Mouse (Mus musculus): ENCODE measurements at regions not wholly inside any gene's neighbourhood (a gene's known extent, or its start where the extent isn't known, plus 50 kb on each side); places are given as distances from the start of the nearest gene placed in this dataset.
"Not testable (repeated sequence)": the region's sequence is repeated elsewhere in the genome, so short reads cannot be mapped to it uniquely, and the experiment has no call there.

DNA sequence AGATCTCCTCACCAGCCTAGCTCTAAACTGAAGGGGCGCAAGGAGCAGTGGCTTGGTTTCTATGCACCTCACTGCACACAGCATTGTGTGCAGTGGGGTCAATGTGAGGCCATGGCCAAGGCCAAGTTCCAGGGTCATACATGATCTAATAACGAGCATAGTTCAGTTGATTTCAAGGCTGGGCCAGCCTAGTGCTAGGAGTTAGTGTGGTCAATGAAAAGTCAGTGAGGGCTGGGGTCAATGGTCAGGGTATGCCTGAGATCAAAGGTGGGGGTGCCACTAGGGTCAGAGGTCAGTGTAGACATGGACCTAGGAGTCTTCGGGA, 219.7 kb downstream of the Tpra1 start:
- no peak for DNase-seq
- intact Hi-C loops (cut with DNase I), result no loop called here

DNA sequence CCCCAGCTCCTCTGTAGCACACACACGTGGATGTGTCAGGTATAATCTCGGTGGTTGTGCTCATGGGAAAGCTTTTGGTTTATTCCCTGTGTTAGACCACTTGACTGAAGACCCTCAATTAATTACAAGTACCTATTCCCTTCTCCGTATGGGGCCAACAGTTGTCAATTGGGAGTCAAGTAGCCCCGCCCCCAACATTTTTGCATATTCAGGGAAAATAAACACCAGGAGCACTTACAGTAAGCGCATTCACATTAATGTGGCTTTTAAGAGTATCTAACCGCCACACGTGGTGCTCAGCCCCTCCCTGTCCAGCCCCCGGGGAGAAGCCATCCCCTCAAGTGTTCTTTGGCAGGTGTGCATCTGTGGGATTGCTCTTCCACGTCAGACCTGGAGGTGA, 223.9 kb downstream of the Tpra1 start:
- intact Hi-C loops (cut with DNase I), result no loop called here
- no peak for DNase-seq

DNA sequence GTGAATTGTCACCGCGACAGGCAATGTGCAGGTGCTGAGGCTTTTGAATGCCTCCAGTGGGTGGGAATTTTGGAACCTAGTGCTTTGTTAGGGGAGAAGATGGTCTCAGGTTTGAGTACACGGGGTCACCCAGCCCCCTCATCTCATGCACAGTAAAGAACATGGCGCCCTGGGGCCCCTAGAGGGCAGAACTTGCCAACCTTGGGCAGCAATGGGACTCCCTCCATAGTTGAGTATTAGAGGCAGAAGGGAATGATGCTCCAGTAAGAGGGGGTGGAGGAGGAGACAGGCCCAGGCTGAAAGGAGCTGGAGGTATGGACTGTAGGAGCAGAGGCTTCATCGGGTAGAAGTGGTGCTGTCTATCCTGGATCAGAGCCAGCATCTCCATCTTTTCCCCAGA, 226.1 kb downstream of the Tpra1 start:
- intact Hi-C loops (cut with DNase I); DNase-seq: not testable (repeated sequence)

DNA sequence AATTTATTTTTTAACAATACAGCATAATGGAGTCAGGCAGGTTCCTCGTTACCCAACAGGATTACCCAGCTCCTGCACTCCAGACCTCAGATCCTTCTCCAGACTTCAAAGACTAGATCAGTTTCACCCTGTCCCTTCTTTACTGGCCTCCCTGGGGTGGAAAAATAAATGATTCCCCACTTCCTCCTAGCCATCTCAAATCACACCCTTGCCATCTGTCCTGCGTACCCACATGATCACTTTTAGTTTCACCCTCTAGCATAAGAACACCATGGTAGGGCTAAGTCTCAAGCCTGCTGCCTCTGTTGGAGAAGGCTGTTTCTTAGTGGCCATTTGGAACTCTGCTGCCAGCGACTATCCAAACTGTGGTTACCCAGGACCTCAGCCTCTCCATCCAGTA, 222.0 kb downstream of the Plxna1 start:
- intact Hi-C loops (cut with DNase I), result no loop called here

DNA sequence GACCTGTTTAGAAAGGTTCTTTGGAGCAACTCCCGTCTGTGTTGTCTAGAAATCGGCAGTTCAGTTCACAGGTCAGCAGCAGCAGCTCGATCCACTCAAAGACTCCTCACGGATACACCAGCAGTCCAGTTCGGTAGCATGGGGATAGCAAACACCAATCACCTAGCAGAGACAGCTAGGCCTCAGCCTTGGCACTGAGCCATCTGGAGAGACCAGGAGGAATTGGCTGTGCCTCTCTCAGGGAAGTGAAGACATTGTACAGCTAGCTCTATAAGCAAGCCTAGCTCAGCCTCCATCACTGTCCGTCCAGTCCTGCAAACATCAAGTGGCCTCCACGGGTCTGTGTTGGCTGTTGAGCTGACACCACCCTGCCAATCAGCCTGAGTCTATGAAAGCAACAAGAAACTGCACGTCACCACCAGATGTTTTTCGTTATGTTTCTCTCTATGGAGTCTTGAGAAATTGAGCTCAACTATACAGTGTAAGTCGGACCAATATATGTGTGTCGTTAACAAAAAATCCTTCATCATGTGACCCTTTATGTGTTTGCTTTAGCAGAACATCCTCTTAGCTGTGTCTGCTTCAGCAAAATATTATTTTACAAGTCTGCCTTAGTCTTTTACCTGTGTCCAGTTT, 209.3 kb downstream of the Plxna1 start:
- intact Hi-C loops (cut with DNase I), result no loop called here
- DNase-seq, result no peak

More for the DNA sequence above, 222.0 kb downstream of the Plxna1 start:
- no peak for DNase-seq

DNA sequence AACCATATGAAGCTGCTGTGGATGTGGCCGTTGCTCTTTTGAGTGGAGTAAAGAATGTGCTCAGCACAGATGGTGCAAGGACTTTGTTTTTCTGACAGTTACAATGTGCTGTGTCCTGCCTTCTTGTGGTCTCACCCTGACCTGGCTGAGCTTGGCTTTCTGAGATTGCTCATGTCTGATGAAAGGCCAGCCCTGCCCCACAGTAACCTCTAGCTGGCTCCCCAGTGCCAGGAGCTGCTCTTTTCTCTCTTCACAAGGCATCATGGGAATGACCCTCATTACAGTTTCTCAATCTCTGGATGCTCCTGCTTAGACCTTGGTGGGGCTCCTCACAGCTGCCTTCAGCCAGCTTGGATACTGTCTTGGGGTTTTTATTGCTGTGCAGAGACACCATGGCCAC, 204.9 kb downstream of the Plxna1 start:
- DNase-seq, result no peak

DNA sequence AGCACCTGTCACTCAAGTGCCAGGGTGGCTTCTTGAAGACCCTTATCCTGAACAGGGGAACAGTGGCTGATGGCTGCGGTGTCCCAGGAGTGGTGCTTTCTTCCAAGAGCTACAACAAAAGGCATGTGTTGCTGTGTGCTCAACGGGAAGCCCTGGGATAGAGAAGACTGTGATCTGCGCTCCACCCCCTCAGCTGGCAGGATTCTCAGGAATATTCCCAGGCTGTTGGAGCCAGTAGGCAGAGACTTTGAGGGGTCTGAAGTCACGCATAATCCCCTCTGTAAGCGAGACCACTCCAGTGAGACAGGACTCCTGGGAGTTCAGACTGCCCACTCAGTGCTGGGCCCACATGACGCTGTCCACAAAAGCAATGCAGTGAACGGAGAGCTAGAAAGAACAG, 202.4 kb downstream of the Plxna1 start:
- intact Hi-C loops (cut with DNase I), result no loop called here
- no peak for DNase-seq

More for the DNA sequence above, 204.9 kb downstream of the Plxna1 start:
- intact Hi-C loops (cut with DNase I), result no loop called here

DNA sequence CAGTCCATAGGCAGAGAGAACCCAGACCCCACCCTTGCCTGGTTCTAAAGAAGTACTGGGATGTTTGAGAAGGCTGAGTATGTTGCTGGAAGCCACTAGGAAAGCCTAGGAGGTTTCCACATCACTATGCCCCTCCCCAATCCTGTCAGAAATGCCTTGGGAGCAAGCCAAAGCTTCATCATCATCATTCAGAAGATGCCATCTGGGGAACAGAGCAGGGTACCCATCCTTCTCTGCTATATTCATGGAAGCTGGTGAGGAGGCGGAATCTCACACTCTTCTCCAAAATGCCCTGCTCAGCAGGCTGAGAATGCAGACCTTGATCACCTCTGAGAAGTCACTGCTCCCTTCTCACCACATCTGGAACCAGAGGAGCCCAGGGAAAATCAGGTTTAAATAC, 200.7 kb downstream of the Plxna1 start:
- intact Hi-C loops (cut with DNase I), result no loop called here
- DNase-seq, result no peak

DNA sequence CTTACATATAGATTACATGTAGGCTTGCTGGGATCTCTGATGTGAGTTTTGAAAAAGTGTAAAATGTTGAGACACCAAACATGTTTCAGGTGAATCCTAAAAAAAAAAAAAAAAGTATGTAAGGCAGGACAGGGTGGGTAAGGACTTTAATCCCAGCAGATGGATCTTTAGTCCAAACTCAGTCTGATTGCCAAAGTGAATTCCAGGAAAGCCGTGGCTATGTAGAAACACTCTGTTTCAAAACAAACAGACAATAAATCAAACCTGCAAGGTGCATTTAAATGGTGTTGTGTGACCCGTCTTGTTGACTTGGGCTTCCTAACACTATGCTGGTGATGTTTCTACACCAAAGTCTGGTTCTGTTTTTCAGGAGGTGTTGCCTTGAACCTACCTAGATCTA, 192.9 kb downstream of the Plxna1 start:
- intact Hi-C loops (cut with DNase I), result no loop called here
- DNase-seq, result no peak

DNA sequence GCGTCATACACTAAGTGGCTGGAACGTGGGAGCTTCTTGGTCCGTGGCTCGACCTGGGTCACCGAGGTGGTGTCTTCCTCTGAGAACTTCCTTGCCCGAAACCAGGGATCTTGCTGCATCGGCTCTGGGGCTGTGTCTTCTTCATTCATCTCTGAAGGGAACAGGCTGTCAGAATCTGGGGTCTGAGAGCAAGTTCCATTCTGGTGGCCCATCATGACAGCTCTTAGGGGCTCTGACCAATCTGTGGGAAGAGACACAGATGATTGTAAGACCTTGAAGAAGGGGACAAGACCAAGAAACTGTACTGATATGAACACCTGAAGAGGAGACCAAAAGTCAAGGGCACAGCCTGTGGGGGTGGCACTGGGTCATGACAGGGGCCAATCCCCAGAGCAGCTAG, 177.5 kb downstream of the Plxna1 start:
- DNase-seq; intact Hi-C loops (cut with DNase I): not testable (repeated sequence)

DNA sequence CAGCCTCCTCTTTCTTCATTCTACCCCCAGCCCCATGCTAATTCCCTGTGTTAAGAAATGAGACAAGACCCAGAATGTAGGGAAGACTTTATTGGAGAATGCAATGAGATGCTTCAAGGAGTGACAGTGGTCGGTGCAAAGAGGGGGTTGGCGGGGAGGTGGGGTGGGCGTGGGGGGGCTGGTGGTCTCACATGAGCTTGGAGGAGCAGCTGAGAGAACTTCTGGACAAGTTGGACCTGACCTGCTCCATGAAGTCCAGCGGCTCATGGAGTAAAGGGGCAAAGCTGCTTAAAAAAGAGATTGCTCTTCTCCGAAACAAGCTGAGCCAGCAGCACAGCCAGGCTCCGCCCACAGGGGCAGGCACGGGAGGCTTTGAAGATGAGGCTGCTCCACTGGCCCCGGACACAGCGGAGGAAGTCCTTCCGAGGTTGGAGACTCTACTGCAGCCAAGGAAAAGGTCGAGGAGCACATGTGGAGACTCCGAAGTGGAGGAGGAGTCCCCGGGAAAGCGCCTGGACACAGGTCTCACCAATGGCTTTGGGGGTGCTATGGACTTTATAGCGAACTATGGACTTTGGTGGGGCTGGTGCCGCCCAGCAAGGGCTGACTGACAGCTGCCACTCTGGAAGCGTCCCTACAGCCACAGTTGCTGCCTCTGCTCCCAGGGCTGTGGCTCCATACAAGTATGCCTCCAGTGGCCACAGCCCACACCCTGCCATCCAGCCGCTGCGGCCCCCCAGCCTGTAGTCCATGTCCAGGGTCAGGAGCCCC, 161.7 kb downstream of the Plxna1 start:
- DNase-seq; intact Hi-C loops (cut with DNase I): not testable (repeated sequence)

DNA sequence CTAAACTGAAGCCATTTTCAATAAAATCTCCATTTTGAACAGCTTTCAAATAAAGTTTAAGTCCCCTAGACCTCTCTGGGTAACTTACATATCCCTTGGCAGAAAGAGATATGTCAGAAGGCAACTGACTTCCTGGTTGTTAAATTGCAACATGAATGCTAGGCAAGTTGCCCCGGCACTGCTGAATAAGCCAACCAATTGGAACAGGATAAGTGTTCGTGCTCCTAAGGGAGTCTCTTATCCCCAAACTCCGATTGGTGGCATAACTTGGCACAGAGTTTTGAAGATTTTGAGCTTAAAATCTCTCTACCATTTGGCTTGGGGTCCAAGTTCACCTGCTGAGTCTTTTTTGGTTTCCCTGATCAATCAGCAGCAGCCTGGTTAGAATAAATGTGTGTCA, 147.4 kb downstream of the Plxna1 start:
- DNase-seq, result no peak
- intact Hi-C loops (cut with DNase I), result no loop called here

DNA sequence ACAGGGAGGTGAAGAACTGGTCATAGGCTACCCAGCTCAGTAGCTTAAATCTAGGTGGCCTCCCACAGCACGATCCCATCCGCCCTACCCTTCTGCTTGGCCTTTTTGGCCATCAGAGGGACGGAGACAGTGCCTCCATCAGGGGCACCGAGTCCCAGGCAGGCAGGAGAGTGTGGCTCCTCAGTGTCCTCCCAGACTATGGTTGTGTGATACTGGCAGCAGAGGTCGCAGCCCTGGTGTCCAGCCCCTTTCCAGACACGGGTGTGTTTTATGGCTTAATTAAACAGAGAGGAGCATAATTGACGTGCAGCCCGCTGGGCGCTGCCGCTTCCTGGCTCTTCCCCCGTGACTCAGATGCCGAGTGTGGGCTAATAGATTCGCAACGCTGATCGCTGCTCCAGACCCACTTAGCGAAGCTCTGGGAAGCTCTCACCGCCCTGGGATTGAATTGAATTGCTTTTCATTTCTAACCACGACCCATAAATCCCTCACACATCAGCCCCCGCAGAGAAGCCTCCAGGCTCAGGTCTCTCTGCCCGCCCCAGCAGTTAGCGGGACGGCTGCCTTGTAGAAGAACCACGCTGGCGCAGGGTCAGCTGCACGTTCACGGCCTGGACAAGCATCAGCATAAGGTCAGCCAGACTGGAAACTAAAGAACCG, 126.9 kb downstream of the Plxna1 start:
- no peak for DNase-seq
- intact Hi-C loops (cut with DNase I), result no loop called here

DNA sequence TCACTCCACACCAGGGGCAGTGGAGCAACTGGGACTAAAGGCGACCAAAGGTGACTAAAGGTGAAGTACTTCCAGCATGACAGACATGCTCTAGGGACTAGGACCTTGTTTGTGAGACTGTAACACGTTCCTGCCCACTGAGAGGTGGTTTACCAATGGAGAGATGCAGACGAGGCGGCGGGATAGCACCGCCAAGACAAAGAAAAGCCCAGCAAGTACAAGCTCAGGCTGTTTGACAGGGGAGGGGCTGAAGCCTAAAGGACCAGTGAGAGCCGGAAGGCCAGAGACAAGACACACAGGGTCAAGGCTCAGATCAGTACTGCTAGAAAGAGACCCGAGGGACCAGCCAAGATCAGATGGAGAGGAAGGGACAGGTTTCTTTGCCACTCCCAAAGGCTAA, 126.2 kb downstream of the Plxna1 start:
- DNase-seq, result no peak
- intact Hi-C loops (cut with DNase I), result no loop called here

DNA sequence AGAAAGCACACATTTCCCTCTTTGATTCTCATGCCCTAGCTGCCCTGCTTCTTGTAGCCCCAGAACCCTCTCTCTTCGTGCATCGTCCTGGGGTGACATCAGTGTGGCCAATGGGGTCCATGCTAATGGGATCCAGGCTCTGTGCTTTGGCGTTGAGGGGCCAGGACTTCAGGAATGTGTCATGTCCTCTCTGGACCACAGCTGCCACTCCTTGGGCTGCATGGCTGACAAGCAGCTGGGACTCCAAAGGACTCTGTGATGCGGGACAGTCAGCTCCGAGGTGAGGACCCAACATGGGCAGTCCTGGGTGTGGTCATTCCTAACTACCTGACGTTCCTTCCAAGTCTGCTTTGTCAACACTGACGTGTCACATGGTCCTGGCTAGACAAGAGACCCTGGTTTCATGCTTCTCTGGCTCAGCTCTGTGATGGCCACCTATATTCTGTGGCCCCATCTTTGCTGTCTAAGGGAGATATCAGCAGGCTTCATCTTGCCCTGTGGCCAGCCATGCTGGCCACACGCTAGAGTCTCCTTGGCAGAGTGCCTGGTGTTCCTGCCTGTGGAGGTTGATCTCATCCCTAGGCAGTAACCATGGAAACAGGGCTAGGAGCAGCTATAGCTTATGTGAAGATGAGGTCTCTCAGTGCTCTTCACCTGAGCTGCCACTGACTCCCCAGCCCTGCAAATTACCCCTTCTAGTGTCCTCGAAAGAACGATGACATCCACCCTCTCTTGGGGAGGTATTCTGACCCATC, 125.4 kb downstream of the Plxna1 start:
- intact Hi-C loops (cut with DNase I), result no loop called here
- DNase-seq, result no peak

DNA sequence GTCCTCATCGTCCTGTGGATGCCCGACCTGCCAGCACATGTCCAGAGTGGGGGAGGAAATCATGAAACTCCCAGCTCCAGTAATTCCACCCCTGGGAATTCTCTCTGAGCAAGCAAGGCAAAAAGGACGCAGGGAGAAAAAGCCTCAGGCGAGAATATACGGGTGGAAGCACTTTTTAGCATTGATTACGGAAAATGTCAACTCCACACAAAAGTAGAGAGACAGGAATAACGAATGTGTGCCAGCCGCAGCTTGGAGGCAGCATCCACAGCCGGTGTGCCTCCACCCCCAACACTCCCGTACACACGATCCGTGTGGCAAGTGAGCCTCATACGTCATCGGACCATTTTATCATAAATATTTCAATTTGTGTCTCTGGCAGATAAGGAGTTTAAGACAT, 123.5 kb downstream of the Plxna1 start:
- DNase-seq, result no peak
- intact Hi-C loops (cut with DNase I), result no loop called here

DNA sequence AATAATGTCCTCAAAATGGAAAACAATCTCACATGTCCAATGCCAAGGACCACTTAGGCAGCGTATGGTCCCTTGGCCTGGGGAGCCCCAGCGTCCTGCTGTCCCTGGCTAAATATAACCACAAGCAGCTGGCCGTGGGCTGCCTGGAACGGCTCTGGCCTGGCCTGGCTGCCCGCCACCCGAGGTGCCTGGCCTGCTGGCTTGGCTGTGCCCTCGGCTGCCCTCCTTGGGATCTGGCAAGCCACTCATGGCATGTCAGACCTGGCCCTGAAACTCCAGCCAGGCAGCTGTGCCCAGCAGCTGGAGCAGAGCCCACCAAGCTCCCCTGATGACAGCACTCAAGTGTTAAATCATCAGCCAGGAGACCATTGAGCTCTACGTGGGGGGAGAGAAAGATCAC, 122.9 kb downstream of the Plxna1 start:
- intact Hi-C loops (cut with DNase I), result no loop called here
- DNase-seq, result peak; percentile 79 to 85

DNA sequence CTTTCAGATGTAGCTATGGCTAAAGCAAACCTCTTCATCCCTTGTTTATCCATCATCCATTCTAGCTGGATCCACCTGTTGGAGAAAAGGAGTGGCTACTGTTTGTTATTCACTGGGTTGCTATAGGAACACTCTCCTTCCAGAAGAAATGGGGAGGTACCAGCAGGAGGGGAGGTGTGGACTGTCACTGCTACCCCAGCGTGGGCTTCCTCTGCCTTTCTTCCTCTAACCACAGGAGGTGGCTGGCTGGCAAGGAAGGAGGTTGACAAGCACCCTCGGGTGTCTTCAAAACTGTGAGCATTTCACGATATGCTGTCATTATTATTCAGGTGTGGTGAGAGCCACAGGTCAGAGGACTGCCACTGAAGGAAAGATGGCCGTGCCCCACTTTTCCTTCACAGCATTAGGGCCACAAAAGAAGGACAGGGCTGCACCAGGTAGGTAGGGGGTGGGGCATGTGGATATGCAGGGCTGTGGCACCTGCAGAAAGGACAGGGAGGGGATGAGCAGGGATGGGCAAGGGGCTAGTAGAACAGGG, 122.2 kb downstream of the Plxna1 start:
- intact Hi-C loops (cut with DNase I), result loop anchor here (5.0 kb wide), 3 partner anchors 82 to 303 kb away; partner anchors contain the start of gene Plxna1
- DNase-seq, result no peak

DNA sequence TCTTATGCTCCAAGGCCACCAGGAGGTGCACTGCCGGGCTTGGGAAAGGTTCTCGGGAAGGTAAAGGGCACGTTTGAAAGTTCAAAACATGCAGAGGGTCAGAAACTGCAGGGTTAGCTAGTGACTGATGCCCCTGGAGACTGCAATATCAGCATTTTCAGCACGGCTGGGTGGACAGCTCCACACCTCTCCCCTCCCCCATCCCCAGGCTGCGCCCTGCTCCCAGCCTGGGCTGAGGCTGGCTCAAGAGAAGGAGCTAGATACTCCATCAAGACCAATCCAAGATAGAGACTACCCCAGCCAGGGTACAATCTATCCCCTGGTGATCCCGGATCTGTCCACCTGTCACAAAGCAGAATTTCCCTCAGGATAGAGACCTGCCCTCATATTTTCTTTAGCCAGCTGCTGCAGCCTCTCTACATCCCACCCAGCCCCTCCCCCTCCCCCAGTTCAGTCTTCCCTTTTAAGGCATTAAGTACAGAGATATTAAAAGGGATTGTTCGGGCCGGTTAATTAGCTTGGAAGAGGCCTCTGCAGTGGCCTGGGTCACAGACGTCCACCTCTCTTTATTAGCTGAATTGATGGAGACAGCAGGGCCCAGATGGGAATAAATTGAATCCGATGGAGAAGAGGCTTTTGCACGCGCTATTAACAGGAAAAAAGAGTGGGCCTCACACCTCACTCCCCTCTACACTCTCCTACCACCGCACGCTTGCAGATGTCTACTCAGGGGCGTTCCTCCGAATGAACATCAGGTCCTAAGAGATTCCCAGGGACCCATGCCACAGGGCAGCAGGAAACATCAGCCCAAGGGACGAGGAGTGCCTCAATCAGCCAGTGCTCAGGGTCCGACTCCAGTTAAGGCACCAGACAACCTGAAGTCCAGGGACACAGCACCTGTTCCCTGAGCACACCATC, 119.8 kb downstream of the Plxna1 start:
- intact Hi-C loops (cut with DNase I), result loop anchor here (5.0 kb wide), 3 partner anchors 80 to 305 kb away; partner anchors contain the start of gene Plxna1
- no peak for DNase-seq

DNA sequence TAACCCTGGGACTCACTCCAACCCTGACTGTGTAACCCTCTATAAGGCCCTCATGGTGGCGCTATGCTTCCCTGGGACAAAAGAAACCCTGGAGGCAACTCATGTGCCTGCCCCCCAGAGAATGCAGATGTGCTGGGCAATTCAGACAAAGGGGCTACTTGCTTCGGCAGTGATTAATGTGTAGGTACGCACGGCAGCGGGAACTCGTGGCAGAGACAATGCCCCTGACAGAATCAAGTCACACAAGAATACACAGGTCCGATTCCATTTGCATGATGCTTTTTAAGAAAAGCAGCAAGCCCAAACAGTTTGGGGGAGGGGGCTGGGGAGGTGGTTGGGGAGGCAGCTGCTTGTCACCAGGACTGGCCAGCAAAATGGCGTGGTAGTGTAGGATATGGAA, 116.9 kb downstream of the Plxna1 start:
- intact Hi-C loops (cut with DNase I), result no loop called here
- no peak for DNase-seq

Measured in gastrocnemius, postnatal 36 days (tissue).